Comparison of ENCODE assay signal across 9 mouse cellular contexts in the genomic region with DNA sequence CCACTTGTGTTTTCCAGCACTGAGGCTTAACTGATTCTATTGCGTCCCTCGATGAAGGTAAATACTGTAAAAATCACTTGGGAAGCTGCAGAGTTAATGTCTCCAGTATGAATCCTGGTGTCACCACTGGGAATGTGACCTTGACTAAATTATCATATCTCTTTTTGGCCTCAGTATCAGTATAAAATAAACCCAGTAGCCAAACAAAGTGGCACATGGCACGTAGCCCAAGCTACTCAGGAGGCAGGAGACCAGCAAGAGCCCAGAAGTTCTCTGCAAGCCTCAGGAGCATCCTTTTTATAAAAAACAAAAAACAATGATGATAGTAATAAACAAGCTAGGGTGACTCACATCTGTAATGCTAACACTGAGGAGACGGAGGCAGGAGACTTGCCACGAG. TPM values are rescaled to one million over a fixed set of nuclear protein-coding genes. Genes with fewer than 3 reads are reported as not detected.
DNase-seq lines count a peak whose midpoint lies in the region; ATAC-seq and TF ChIP-seq lines count a peak whose summit lies in the region.
"Had no signal": no experiment of that assay in that cellular context is flagged by ENCODE, and none has a peak within 500 bp of the region (broad histone marks: within the 10 kb centered on the region; RNA-seq: fewer than 3 reads in every experiment).

No protein-coding gene starts in this region.

- no peaks in the 10 kb centered on the region for H3K9me3 ChIP-seq in kidney, postnatal 0 days (replicated peaks; ENCODE audit: low read length)
- H3K9me3 ChIP-seq in liver, embryonic 14.5 days (ENCODE audit: control insufficient read depth, low read length), result no peaks in the 10 kb centered on the region

- no peak overlapping the region for H3K4me2 ChIP-seq in kidney, postnatal 0 days (ENCODE audit: low read length)
- peak overlapping the region; percentile 81 for H3K4me2 ChIP-seq in liver, embryonic 14.5 days (ENCODE audit: low read depth)

- ATAC-seq in kidney, postnatal 0 days (replicated peaks; ENCODE audit: low FRiP score, low read depth), result no peak
- no peak for ATAC-seq in liver, embryonic 14.5 days (ENCODE audit: insufficient read depth)

- TF ChIP-seq CTCF in kidney, postnatal 0 days (IDR thresholded peaks at IDR 0.05; ENCODE audit: low read depth), result no peak
- TF ChIP-seq CTCF in liver, embryonic 14.5 days (IDR thresholded peaks at IDR 0.05; ENCODE audit: low read depth), result no peak

- no peak for TF ChIP-seq EP300 in liver, embryonic 14.5 days (IDR thresholded peaks at IDR 0.05; ENCODE audit: low read depth)

- peak overlapping the region; percentile 99; the same call in 1 of the 2 replicates for H3K27ac ChIP-seq in kidney, postnatal 0 days
- H3K27ac ChIP-seq in liver, embryonic 14.5 days, result no peak overlapping the region

- H3K4me3 ChIP-seq in kidney, postnatal 0 days (replicated peaks; ENCODE audit: low read depth, low read length), result no peak overlapping the region
- H3K4me3 ChIP-seq in liver, embryonic 14.5 days (ENCODE audit: insufficient read depth in 1 of 2, low read depth in 2 of 2, low read length in 2 of 2), result no peak overlapping the region

- WGBS in kidney, postnatal 0 days, result 69% methylated on average over 5 of the region's 5 CpGs
- WGBS in liver, embryonic 14.5 days (ENCODE audit: insufficient replicate concordance), result 78% methylated on average over 5 of the region's 5 CpGs

- no peaks in the 10 kb centered on the region for H3K36me3 ChIP-seq in kidney, postnatal 0 days (ENCODE audit: insufficient read depth, low read length)
- H3K36me3 ChIP-seq in liver, embryonic 14.5 days (replicated peaks; ENCODE audit: control insufficient read depth, insufficient read depth, low read depth), result no peaks in the 10 kb centered on the region; the same call in 1 of the 2 replicates

- 0 out of 2 replicates have a peak, but pooled peaks cover 8% of the 10 kb centered on the region for H3K4me1 ChIP-seq in kidney, postnatal 0 days (replicated peaks; ENCODE audit: insufficient read depth, low read length)
- peaks cover 5 to 15% of the 10 kb centered on the region in 2 experiments for H3K4me1 ChIP-seq in liver, embryonic 14.5 days (replicated peaks; ENCODE audit: control insufficient read depth in 2 of 2, insufficient read depth in 2 of 2, low read length in 1 of 2)

- H3K27me3 ChIP-seq in kidney, postnatal 0 days (ENCODE audit: insufficient read depth, low read length), result no peaks in the 10 kb centered on the region
- no peaks in the 10 kb centered on the region for H3K27me3 ChIP-seq in liver, embryonic 14.5 days (ENCODE audit: control insufficient read depth, insufficient read depth, low read length)

- H3K9ac ChIP-seq in kidney, postnatal 0 days (ENCODE audit: low read depth, low read length), result no peak overlapping the region
- no peak overlapping the region; the same call in 1 of the 2 replicates for H3K9ac ChIP-seq in liver, embryonic 14.5 days (replicated peaks)

- DNase-seq in kidney, postnatal 0 days (ENCODE audit: low spot score), result no peak
- DNase-seq in kidney, postnatal 25 days, result no peak
- peak; percentile 18 for DNase-seq in brain, adult 2 months (ENCODE audit: low read depth, low spot score)
- DNase-seq in heart, adult 9 months (ENCODE audit: low spot score in 2 of 2), result peak; percentile 45 to 56
- no peak for DNase-seq in liver, embryonic 14.5 days (ENCODE audit: low read depth in 3 of 3, low spot score in 3 of 3)
- DNase-seq in embryo, embryonic 10 days (ENCODE audit: low spot score), result no peak
- DNase-seq in frontal cortex, adult 2 months (ENCODE audit: extremely low spot score in 1 of 2, low spot score in 1 of 2), result no peak
- DNase-seq in kidney, postnatal 4 days, result no peak
- DNase-seq: gastrocnemius, postnatal 25 days had no signal

RNA-seq across cellular contexts. Expression of gene Pafah1b1, which starts 0.7 kb away (rescaled TPM):
- 51.4 and 53.0 TPM in 2 replicates for polyA plus RNA-seq in kidney, postnatal 0 days (2015; fragmentation: Nextera tagmentation; extraction: Ambion mirVana)
- polyA plus RNA-seq in liver, embryonic 14.5 days (2012; rRNA removed), result 11.1 and 18.2 TPM in 2 replicates
- 42.1 and 43.8 TPM in 2 replicates for polyA plus RNA-seq in liver, embryonic 14.5 days (2014; fragmentation: Nextera tagmentation; extraction: Ambion mirVana)
- 157 and 175 TPM in 2 replicates for polyA plus RNA-seq in frontal cortex, adult 2 months (2012; rRNA removed)

RNA-seq across cellular contexts. Expression of gene Mettl16, which starts 45.4 kb away (rescaled TPM):
- polyA plus RNA-seq in kidney, postnatal 0 days (2015; fragmentation: Nextera tagmentation; extraction: Ambion mirVana), result 27.1 and 31.6 TPM in 2 replicates
- 3.1 and 9.3 TPM in 2 replicates for polyA plus RNA-seq in liver, embryonic 14.5 days (2012; rRNA removed)
- polyA plus RNA-seq in liver, embryonic 14.5 days (2014; fragmentation: Nextera tagmentation; extraction: Ambion mirVana), result 14.6 and 16.5 TPM in 2 replicates
- polyA plus RNA-seq in frontal cortex, adult 2 months (2012; rRNA removed), result 15.2 and 15.9 TPM in 2 replicates

Comparison
In these comparisons a context has a peak if more than half of its experiments do, and no peak if none do; other contexts are left out.
1. DNase-seq: peak in brain, adult 2 months (single experiment) and heart, adult 9 months (2 of 2); none in kidney, postnatal 0 days (single experiment), kidney, postnatal 25 days (0 of 2), liver, embryonic 14.5 days (0 of 3), embryo, embryonic 10 days (single experiment), frontal cortex, adult 2 months (0 of 2) and kidney, postnatal 4 days (0 of 2).